Mouse (Mus musculus) midbrain, postnatal 0 days (tissue): Measurements from ENCODE around the gene Vmn2r13. TPM values are rescaled to one million over a fixed set of nuclear protein-coding genes. Genes with fewer than 3 reads are reported as not detected.

ENCODE experiments used
- ATAC-seq: fragments of 200-750 bp; cut with Nextera tagmentation; 2 replicates; pipeline ENCODE4 v1.8.0; 2017; ENCODE audit warnings: moderate number of reproducible peaks, mild to moderate bottlenecking, moderate TSS enrichment, moderate library complexity; ENCODE audit not compliant: low FRiP score
- DNase-seq: peaks from one replicate; pipeline ENCODE4 v3.0.0-alpha.2; 2015; ENCODE audit warnings: low spot score
- H3K27ac ChIP-seq: fragments of 300-500 bp; sonication (generic); 2 replicates; pipeline ENCODE4 v1.5.1; 2014; ENCODE audit warnings: low read depth, mild to moderate bottlenecking, low read length, mixed read lengths
- H3K27me3 ChIP-seq: fragments of 300-500 bp; sonication (generic); 2 replicates; pipeline ENCODE4 v1.6.1; 2014; ENCODE audit warnings: low read length, control low read depth, mixed read lengths; ENCODE audit not compliant: insufficient read depth
- H3K36me3 ChIP-seq: fragments of 300-500 bp; sonication (generic); 2 replicates; pipeline ENCODE4 v1.6.1; 2014; ENCODE audit warnings: low read length, control low read depth, mixed read lengths; ENCODE audit not compliant: insufficient read depth
- H3K4me1 ChIP-seq: fragments of 300-500 bp; sonication (generic); 2 replicates; pipeline ENCODE4 v1.6.1; 2014; ENCODE audit warnings: mild to moderate bottlenecking, control low read depth, antibody characterized with exemption, low read length, mixed read lengths; ENCODE audit not compliant: insufficient read depth
- H3K4me2 ChIP-seq: fragments of 300-500 bp; sonication (generic); 2 replicates; pipeline ENCODE4 v1.6.1; 2014; ENCODE audit warnings: low read depth, mild to moderate bottlenecking, low read length, mixed read lengths; ENCODE audit not compliant: poor library complexity, severe bottlenecking
- H3K4me3 ChIP-seq: fragments of 300-500 bp; sonication (generic); 2 replicates; pipeline ENCODE4 v1.5.1; 2014; ENCODE audit warnings: low read depth, mild to moderate bottlenecking, low read length, moderate library complexity
- H3K9ac ChIP-seq: fragments of 300-500 bp; sonication (generic); replicated peaks from 2 replicates; pipeline ENCODE4 v1.6.1; 2014; ENCODE audit warnings: mild to moderate bottlenecking, low read length, moderate library complexity, mixed read lengths; ENCODE audit not compliant: poor library complexity, severe bottlenecking
- H3K9me3 ChIP-seq: fragments of 300-500 bp; sonication (generic); 2 replicates; pipeline ENCODE4 v1.6.1; 2016; ENCODE audit warnings: low read length, control low read depth
- CTCF ChIP-seq: IDR thresholded peaks from 2 replicates; pipeline ENCODE4 v1.5.1; 2016; ENCODE audit warnings: antibody characterized with exemption, mild to moderate bottlenecking
- WGBS: fragments of 180-500 bp; shearing (Covaris S2); extraction: QIAGEN DNeasy Blood & Tissue Kit; methylation state at CpG from one replicate; pipeline ENCODE4 v1.1.7; 2014; 5-methylcytosine and 5-hydroxymethylcytosine counted together
- polyA plus RNA-seq: library from polyadenylated mRNA; unstranded; fragments of >200 nt; fragmentation: Nextera tagmentation; extraction: Ambion mirVana; gene quantifications from 2 replicates; pipeline ENCODE4 v1.2.1, GENCODE M21; 2015
- total RNA-seq: library from RNA; depleted of rRNA; stranded (reverse); fragments of >200 nt; gene quantifications from 2 replicates; pipeline ENCODE4 v1.2.3, GENCODE M21; 2014; rRNA removed

Gene Vmn2r13
- total and polyA plus RNA-seq, 2 experiments from 2014 or later: not detected

GRCm38 (mm10) chr5:109139546-109139945, 52.5 kb downstream of the Vmn2r13 start:
- H3K9ac ChIP-seq: no peak overlapping the region
- DNase-seq (no peak), ATAC-seq (no peak)
- H3K4me2 ChIP-seq: no peak overlapping the region
- H3K4me1 ChIP-seq: no peaks in the 10 kb centered on the region
- no peak overlapping the region for H3K4me3 ChIP-seq
- H3K27ac ChIP-seq: no peak overlapping the region
- WGBS: 86% methylated on average over 2 of the region's 2 CpGs
- no peaks in the 10 kb centered on the region for H3K36me3 ChIP-seq
- H3K9me3 ChIP-seq: peaks cover 17% of the 10 kb centered on the region; the same call in 1 of the 2 replicates
- H3K27me3 ChIP-seq: no peaks in the 10 kb centered on the region
- no peak for TF ChIP-seq CTCF

- ATAC-seq (no peak), DNase-seq (no peak)
- Histone ChIP-seq H3K36me3 (no peaks in the 10 kb centered on the region), H3K27me3 (no peaks in the 10 kb centered on the region), H3K27ac (no peak overlapping the region), H3K9me3 (peaks cover 17% of the 10 kb centered on the region; the same call in 1 of the 2 replicates), H3K4me2 (no peak overlapping the region), H3K9ac (no peak overlapping the region), H3K4me3 (no peak overlapping the region), H3K4me1 (no peaks in the 10 kb centered on the region)
- TF ChIP-seq CTCF: no peak
- WGBS: 78% methylated on average over 2 of the region's 2 CpGs
These were observed 55.3 kb downstream of the Vmn2r13 start for GRCm38 (mm10) chr5:109136731-109137130.

Other genes with a start within 250 kb of the Vmn2r13 start
- not detected in 2 replicates for gene Vmn2r10, start 185.7 kb downstream of the Vmn2r13 start, total RNA-seq
- gene Vmn2r10, start 185.7 kb downstream of the Vmn2r13 start, polyA plus RNA-seq: not detected in 2 replicates
- gene Vmn2r11, start 132.6 kb downstream of the Vmn2r13 start, total RNA-seq: not detected in 2 replicates
- gene Vmn2r11, start 132.6 kb downstream of the Vmn2r13 start, polyA plus RNA-seq: not detected in 2 replicates
- gene Vmn2r12, start 94.2 kb downstream of the Vmn2r13 start, total RNA-seq: not detected in 2 replicates
- gene Vmn2r12, start 94.2 kb downstream of the Vmn2r13 start, polyA plus RNA-seq: not detected in 2 replicates
- not detected in 2 replicates for gene Vmn2r14, start 32.5 kb upstream of the Vmn2r13 start, total RNA-seq
- gene Vmn2r14, start 32.5 kb upstream of the Vmn2r13 start, polyA plus RNA-seq: not detected in 2 replicates
- not detected in 2 replicates for gene Vmn2r15, start 105.4 kb upstream of the Vmn2r13 start, total RNA-seq
- not detected in 2 replicates for gene Vmn2r15, start 105.4 kb upstream of the Vmn2r13 start, polyA plus RNA-seq
- gene Vmn2r16, start 138.0 kb upstream of the Vmn2r13 start, total RNA-seq: not detected in 2 replicates
- not detected in 2 replicates for gene Vmn2r16, start 138.0 kb upstream of the Vmn2r13 start, polyA plus RNA-seq
- gene Vmn2r17, start 227.5 kb upstream of the Vmn2r13 start, total RNA-seq: not detected in 2 replicates
- not detected in 2 replicates for gene Vmn2r17, start 227.5 kb upstream of the Vmn2r13 start, polyA plus RNA-seq